Mouse (Mus musculus) forebrain, embryonic 16.5 days (tissue): ENCODE measurements around the gene Olfr1130. TPM values are rescaled to one million over a fixed set of nuclear protein-coding genes. Genes with fewer than 3 reads are reported as not detected.
"Not testable (repeated sequence)": the region's sequence is repeated elsewhere in the genome, so short reads cannot be mapped to it uniquely, and the experiment has no call there.

Source experiments
- ATAC-seq: fragments of 200-750 bp; cut with Nextera tagmentation; 2 replicates; pipeline ENCODE4 v1.8.0; 2017; ENCODE audit warnings: mild to moderate bottlenecking, moderate library complexity
- H3K27ac ChIP-seq: fragments of 300-500 bp; sonication (generic); 2 replicates; pipeline ENCODE4 v1.5.1; 2014; ENCODE audit warnings: low read length, control low read depth
- H3K27me3 ChIP-seq: fragments of 300-500 bp; sonication (generic); replicated peaks from 2 replicates; pipeline ENCODE4 v1.6.1; 2014; ENCODE audit warnings: low read length; ENCODE audit not compliant: control insufficient read depth, insufficient read depth
- H3K36me3 ChIP-seq: fragments of 300-500 bp; sonication (generic); 2 replicates; pipeline ENCODE4 v1.6.1; 2014; ENCODE audit not compliant: control insufficient read depth, insufficient read depth
- H3K4me1 ChIP-seq: fragments of 300-500 bp; sonication (generic); replicated peaks from 2 replicates; pipeline ENCODE4 v1.6.1; 2014; ENCODE audit warnings: low read length; ENCODE audit not compliant: control insufficient read depth, insufficient read depth
- H3K4me2 ChIP-seq: fragments of 300-500 bp; sonication (generic); 2 replicates; pipeline ENCODE4 v1.6.1; 2014; ENCODE audit warnings: mild to moderate bottlenecking, low read length, control low read depth
- H3K4me3 ChIP-seq: fragments of 300-500 bp; sonication (generic); replicated peaks from 2 replicates; pipeline ENCODE4 v1.5.1; 2014; ENCODE audit warnings: mild to moderate bottlenecking, low read length, control low read depth
- H3K9ac ChIP-seq: fragments of 300-500 bp; sonication (generic); replicated peaks from 2 replicates; pipeline ENCODE4 v1.6.1; 2014; ENCODE audit warnings: low read depth, low read length, control low read depth
- H3K9me3 ChIP-seq: fragments of 300-500 bp; sonication (generic); 2 replicates; pipeline ENCODE4 v1.6.1; 2016; ENCODE audit warnings: low read length; ENCODE audit not compliant: control insufficient read depth
- WGBS: fragments of 180-500 bp; shearing (Covaris S2); extraction: QIAGEN DNeasy Blood & Tissue Kit; methylation state at CpG from one replicate; pipeline ENCODE4 v1.1.7; 2014; 5-methylcytosine and 5-hydroxymethylcytosine counted together
- polyA plus RNA-seq: library from polyadenylated mRNA; unstranded; fragments of >200 nt; fragmentation: Nextera tagmentation; extraction: Ambion mirVana; gene quantifications from 2 replicates; pipeline ENCODE4 v1.2.1, GENCODE M21; 2015

The Olfr1130 gene
- polyA plus RNA-seq = not detected in 2 replicates

DNA sequence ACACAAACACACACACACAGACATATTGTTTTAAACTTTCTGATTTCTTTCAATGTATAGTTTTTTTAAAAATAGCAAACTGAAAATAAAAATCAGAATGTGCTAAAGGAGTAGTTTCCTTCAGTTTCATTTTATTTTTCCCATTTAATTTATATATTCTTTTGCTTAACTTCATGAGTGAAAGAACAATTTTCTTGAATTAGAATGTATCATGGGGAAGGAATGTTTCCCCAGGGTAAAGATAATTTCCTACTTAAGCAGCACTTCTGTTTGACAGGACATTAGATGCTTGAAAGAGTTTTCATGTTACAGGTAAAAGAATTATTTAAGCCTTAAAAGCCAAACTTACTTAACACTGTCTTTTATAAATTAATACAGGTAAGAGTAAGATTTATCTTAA, at the start of gene Olfr1130:
Gene Olfr1130, plus strand, starts transcription at position 301 of the 400 bp plus-strand sequence.
- H3K27ac ChIP-seq, H3K4me2 ChIP-seq, ATAC-seq: not testable (repeated sequence)

DNA sequence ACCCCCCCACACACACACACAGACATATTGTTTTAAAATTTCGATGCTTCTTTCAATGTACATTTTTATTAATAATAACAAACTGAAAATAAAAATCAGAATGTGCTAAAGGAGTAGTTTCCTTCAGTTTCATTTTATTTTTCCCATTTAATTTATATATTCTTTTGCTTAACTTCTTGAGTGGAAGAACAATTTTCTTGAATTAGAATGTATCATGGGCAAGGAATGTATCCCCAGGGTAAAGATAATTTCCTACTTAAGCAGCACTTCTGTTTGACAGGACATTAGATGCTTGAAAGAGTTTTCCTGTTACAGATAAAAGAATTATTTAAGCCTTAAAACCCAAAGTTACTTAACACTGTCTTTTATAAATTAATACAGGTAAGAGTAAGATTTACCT, 32.4 kb upstream of the Olfr1130 start, which contains the start of gene Olfr1129:
Gene Olfr1129, plus strand, starts transcription at position 301 of the 400 bp plus-strand sequence.
- H3K9me3 ChIP-seq, H3K36me3 ChIP-seq, H3K9ac ChIP-seq, ATAC-seq, H3K4me1 ChIP-seq, H3K27me3 ChIP-seq, H3K27ac ChIP-seq, H3K4me2 ChIP-seq, H3K4me3 ChIP-seq: not testable (repeated sequence)
- whole genome bisulfite sequencing = 74% methylated on average over 1 of the region's 1 CpGs

More for the DNA sequence above, at the start of gene Olfr1130:
- H3K4me1 ChIP-seq, H3K4me3 ChIP-seq, H3K9ac ChIP-seq, H3K36me3 ChIP-seq, H3K27me3 ChIP-seq, H3K9me3 ChIP-seq: not testable (repeated sequence)

DNA sequence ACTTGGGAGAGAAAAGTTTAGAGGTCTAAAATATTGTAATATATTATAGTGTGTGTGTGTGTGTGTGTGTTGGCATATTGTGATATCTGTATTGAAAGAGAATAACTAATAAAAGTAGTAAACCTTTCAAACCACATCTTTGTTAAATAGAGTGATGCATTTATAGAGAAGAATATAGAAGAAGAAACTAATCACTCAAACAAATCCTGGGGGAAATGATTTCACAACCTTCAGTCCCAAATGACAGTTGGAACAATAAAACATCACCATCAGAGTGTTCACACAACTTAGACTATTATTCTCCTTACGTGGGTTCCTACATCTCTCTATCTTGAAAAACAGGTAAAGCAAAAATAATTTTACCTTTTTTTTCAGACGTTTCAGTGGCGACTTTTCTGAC, 20.8 kb downstream of the Olfr1130 start, which contains the start of gene Olfr1131:
Gene Olfr1131, plus strand, starts transcription at position 301 of the 400 bp plus-strand sequence.
- H3K27me3 ChIP-seq = no peaks in the 10 kb centered on the region
- H3K9me3 ChIP-seq = no peaks in the 10 kb centered on the region
- 72% methylated on average over 3 of the region's 3 CpGs for WGBS
- H3K4me3 ChIP-seq = no peak within 1 kb of the TSS
- no peak for ATAC-seq
- H3K4me1 ChIP-seq = no peaks in the 10 kb centered on the region
- H3K27ac ChIP-seq = no peak within 1 kb of the TSS
- H3K4me2 ChIP-seq = no peak within 1 kb of the TSS
- H3K9ac ChIP-seq = no peak within 1 kb of the TSS
- H3K36me3 ChIP-seq = no peaks in the 10 kb centered on the region

DNA sequence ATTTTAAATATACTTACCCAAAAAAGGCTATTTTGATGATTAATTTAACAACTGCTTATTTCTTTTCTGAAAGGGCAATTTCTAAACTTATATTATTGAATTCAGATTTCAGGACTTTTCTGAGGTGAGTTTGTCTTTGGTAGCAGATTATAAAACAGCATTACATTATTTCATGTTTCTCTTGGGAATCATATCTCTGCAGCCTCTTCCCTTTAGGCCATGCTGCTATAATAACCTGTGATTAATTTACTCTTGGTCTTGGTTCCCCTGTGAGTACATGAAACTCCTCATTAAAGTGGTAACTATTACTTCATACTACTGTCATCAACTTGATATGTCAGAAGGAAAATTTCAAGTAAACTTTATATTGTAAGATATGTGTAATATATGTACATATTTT, 31.4 kb downstream of the Olfr1130 start, which contains the start of gene Olfr1132:
Gene Olfr1132, minus strand, starts transcription at position 101 of the 400 bp plus-strand sequence.
- no peaks in the 10 kb centered on the region for H3K4me1 ChIP-seq
- no peak within 1 kb of the TSS for H3K4me2 ChIP-seq
- H3K4me3 ChIP-seq = no peak within 1 kb of the TSS
- ATAC-seq = no peak
- H3K36me3 ChIP-seq = no peaks in the 10 kb centered on the region
- no peak within 1 kb of the TSS for H3K9ac ChIP-seq
- no peaks in the 10 kb centered on the region for H3K27me3 ChIP-seq
- no peak within 1 kb of the TSS for H3K27ac ChIP-seq
- no peaks in the 10 kb centered on the region for H3K9me3 ChIP-seq

DNA sequence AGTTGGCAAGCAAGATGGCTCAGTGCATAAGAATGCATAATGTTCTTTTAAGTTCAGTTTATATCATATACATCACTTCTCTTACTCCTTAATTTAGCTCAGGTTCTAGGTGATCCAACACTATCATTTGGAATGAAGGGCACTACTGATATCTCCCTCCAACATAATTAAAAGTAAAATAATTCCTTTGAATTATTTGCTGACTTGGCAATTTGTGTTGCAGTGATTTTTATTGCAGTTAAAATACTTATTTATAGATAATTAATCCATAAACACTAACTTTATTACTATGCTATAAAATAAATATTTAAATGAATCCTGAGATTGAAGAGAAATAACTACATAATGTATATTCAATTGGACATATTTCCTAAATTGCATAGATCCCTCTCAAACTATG, 36.4 kb downstream of the Olfr1130 start:
- H3K4me2 ChIP-seq = no peak overlapping the region

DNA sequence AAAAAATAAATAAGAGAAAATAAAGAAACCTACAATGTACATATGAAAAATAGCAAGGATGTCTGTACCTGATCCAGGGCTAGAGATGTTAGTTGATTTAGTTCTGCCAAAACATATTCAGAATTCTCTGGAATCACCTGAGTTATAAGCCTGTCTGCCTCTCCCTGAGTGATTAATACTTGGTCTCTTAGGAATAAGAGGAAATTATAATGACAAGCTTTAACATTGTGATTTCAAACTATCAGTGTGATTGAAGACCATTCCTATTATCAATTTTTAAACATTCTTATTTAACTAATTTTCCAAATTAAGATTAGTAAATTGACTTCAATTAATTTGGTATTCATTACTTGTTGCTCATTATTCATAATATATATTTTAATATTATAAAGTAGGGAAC, 41.3 kb downstream of the Olfr1130 start, which contains the start of gene Olfr1133:
Gene Olfr1133, minus strand, starts transcription at position 101 of the 400 bp plus-strand sequence.
- Histone ChIP-seq H3K27me3 (no peaks in the 10 kb centered on the region), H3K4me1 (no peaks in the 10 kb centered on the region), H3K4me3 (no peak within 1 kb of the TSS), H3K27ac (no peak within 1 kb of the TSS), H3K36me3 (no peaks in the 10 kb centered on the region), H3K4me2 (no peak within 1 kb of the TSS), H3K9ac (no peak within 1 kb of the TSS), H3K9me3 (no peaks in the 10 kb centered on the region)
- ATAC-seq = no peak

More for the DNA sequence above, 36.4 kb downstream of the Olfr1130 start:
- Histone ChIP-seq H3K4me1 (no peaks in the 10 kb centered on the region), H3K9me3 (no peaks in the 10 kb centered on the region), H3K9ac (no peak overlapping the region), H3K27me3 (no peaks in the 10 kb centered on the region), H3K4me3 (no peak overlapping the region), H3K36me3 (no peaks in the 10 kb centered on the region), H3K27ac (no peak overlapping the region)
- no peak for ATAC-seq

DNA sequence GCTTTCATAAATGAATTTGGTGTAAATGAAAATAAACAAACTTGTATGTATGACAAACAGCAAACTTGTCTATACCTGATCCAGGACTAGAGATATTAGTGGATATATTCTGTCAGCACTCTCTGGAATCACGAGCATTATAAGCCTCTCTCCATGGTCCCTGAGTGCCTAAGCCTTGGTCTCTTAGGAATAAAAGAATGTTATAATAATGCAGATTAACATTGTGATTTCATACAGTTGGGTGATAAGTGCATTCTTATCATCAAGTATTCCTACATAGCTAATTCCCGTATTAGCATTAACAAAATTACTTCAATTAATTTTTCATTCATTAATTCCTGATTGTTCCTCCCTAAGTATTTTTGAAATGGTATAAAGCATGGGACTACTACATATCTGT, 52.3 kb downstream of the Olfr1130 start, which contains the start of gene Olfr1134:
Gene Olfr1134, minus strand, starts transcription at position 101 of the 400 bp plus-strand sequence.
- no peaks in the 10 kb centered on the region for H3K27me3 ChIP-seq
- H3K9ac ChIP-seq = no peak within 1 kb of the TSS
- no peak within 1 kb of the TSS for H3K27ac ChIP-seq
- WGBS = 88% methylated on average over 2 of the region's 2 CpGs
- no peaks in the 10 kb centered on the region for H3K36me3 ChIP-seq
- no peak within 1 kb of the TSS for H3K4me2 ChIP-seq
- H3K4me3 ChIP-seq = no peak within 1 kb of the TSS
- no peak for ATAC-seq
- H3K4me1 ChIP-seq = no peaks in the 10 kb centered on the region
- H3K9me3 ChIP-seq = no peaks in the 10 kb centered on the region

Other genes with a start within 250 kb of the Olfr1130 start
- gene Olfr1121, start 236.3 kb upstream of the Olfr1130 start, polyA plus RNA-seq = not detected in 2 replicates
- not detected in 2 replicates for gene Olfr1122, start 220.4 kb upstream of the Olfr1130 start, polyA plus RNA-seq
- gene Olfr1123, start 189.6 kb upstream of the Olfr1130 start, polyA plus RNA-seq = not detected in 2 replicates
- 0.09 TPM in 1 of 2 replicates, not detected in the other for gene Olfr1124, start 175.9 kb upstream of the Olfr1130 start, polyA plus RNA-seq
- not detected in 2 replicates for gene Olfr1126, start 152.2 kb upstream of the Olfr1130 start, polyA plus RNA-seq
- not detected in 2 replicates for gene Pramel7, start 109.1 kb upstream of the Olfr1130 start, polyA plus RNA-seq
- gene Pramel6, start 99.6 kb upstream of the Olfr1130 start, polyA plus RNA-seq = not detected in 2 replicates
- gene Olfr153, start 74.4 kb upstream of the Olfr1130 start, polyA plus RNA-seq = not detected in 2 replicates
- not detected in 2 replicates for gene Olfr1128, start 60.7 kb upstream of the Olfr1130 start, polyA plus RNA-seq
- gene Olfr1129, start 32.3 kb upstream of the Olfr1130 start, polyA plus RNA-seq = not detected in 2 replicates
- not detected in 2 replicates for gene Olfr1131, start 20.9 kb downstream of the Olfr1130 start, polyA plus RNA-seq
- gene Olfr1132, start 31.3 kb downstream of the Olfr1130 start, polyA plus RNA-seq = not detected in 2 replicates
- not detected in 2 replicates for gene Olfr1133, start 41.2 kb downstream of the Olfr1130 start, polyA plus RNA-seq
- not detected in 2 replicates for gene Olfr1134, start 52.2 kb downstream of the Olfr1130 start, polyA plus RNA-seq
- not detected in 2 replicates for gene Olfr1135, start 67.5 kb downstream of the Olfr1130 start, polyA plus RNA-seq
- gene Olfr1136, start 87.7 kb downstream of the Olfr1130 start, polyA plus RNA-seq = not detected in 2 replicates
- not detected in 2 replicates for gene Olfr1137, start 107.0 kb downstream of the Olfr1130 start, polyA plus RNA-seq
- not detected in 2 replicates for gene Olfr1138, start 133.8 kb downstream of the Olfr1130 start, polyA plus RNA-seq
- gene Olfr1140, start 137.5 kb downstream of the Olfr1130 start, polyA plus RNA-seq = not detected in 2 replicates
- not detected in 2 replicates for gene Olfr1141, start 147.8 kb downstream of the Olfr1130 start, polyA plus RNA-seq
- gene Olfr152, start 173.3 kb downstream of the Olfr1130 start, polyA plus RNA-seq = not detected in 2 replicates
- not detected in 2 replicates for gene Olfr1143, start 194.4 kb downstream of the Olfr1130 start, polyA plus RNA-seq
- gene Olfr1145, start 203.6 kb downstream of the Olfr1130 start, polyA plus RNA-seq = not detected in 2 replicates
- not detected in 2 replicates for gene Olfr1148, start 224.3 kb downstream of the Olfr1130 start, polyA plus RNA-seq
- not detected in 2 replicates for gene Olfr1150-ps1, start 237.8 kb downstream of the Olfr1130 start, polyA plus RNA-seq
- not detected in 2 replicates for gene Olfr1151, start 249.7 kb downstream of the Olfr1130 start, polyA plus RNA-seq